Mouse (Mus musculus) heart, postnatal 10 days (tissue): ENCODE data around the gene Olfr266. TPM values are rescaled to one million over a fixed set of nuclear protein-coding genes. Genes with fewer than 3 reads are reported as not detected.

Experiments
- DNase-seq, 2 experiments: peaks; one replicate each; pipeline ENCODE4 v3.0.0; 2021
- intact Hi-C: fragments of 180-260 bp; cut with DNase I; formaldehyde crosslinking; loops from one replicate; pipeline ENCODE4 v1.15.1; 2025
- total RNA-seq, 2 experiments: library from RNA; stranded (reverse); gene quantifications; 2 replicates each; pipeline ENCODE4 v1.2.3; 2021

Gene Olfr266
- total RNA-seq = not detected

DNA sequence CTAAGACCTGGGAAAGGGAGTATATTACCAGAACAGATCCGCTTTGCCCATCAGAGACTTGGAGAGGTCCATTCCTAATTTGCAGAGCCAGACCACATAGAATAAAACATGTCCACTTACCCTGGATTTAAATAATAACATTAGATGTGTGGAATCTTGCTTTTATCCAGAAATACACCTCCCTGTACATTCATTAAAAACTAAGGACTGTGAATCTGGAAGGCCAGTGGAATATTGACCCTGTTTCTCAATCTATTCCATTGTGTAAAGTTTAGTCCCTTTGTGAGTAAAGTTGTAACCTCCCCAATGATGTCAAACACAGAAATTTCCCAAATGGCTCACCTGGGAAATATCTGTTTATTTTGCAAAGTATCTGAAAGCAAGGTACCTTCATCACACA, at the start of gene Olfr266:
TSS of gene Olfr266 (minus strand) at position 101 of the 400 bp plus-strand sequence.
- intact Hi-C loops = no loop called here
- DNase-seq = no peak

- DNase-seq = no peak
- intact Hi-C loops = loop anchor here (5.0 kb wide), 1 partner anchor 883 kb away; no protein-coding TSS in a partner anchor
Measured at GRCm38 (mm10) chr3:106875626-106876025, 49.5 kb upstream of the Olfr266 start.

DNA sequence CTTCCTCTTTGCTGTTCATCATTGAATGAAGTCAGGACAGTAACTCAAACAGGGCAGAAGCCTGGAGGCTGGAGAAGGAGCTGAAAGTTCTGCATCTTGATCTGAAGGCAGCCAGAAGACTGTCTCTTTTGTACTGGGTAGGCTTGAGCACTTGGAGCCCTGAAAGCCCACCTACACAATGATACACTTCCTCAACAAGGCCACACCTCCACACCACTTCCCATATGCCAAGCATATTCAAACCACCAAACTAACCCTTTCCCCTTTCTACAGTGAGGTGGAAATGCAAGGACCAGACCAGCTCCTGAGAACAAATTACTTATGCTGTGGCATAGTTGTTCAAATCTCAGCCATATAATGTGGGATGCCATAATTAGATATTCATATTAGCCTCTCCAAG, 46.8 kb upstream of the Olfr266 start:
- no peak for DNase-seq

DNA sequence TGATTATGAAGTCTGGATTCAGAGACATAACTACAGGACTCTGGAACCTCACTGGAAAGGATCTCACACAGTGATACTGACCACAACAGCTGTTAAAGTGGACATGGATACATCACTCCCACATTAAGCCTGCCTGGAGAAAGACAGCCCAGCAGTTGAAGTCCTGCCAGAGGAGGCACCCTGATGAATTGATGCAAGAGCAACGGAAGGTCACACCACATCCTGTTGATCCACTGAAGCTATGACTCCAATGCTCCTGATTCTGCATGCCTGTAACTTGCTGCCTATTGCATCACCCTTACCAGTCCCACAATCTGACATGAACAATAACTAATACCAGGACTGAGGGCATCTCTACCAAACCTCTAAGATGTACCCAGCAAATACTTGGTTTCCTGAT, 6.0 kb upstream of the Olfr266 start:
- DNase-seq = no peak
- intact Hi-C loops = no loop called here

More for the DNA sequence above, 46.8 kb upstream of the Olfr266 start:
- intact Hi-C loops = no loop called here

DNA sequence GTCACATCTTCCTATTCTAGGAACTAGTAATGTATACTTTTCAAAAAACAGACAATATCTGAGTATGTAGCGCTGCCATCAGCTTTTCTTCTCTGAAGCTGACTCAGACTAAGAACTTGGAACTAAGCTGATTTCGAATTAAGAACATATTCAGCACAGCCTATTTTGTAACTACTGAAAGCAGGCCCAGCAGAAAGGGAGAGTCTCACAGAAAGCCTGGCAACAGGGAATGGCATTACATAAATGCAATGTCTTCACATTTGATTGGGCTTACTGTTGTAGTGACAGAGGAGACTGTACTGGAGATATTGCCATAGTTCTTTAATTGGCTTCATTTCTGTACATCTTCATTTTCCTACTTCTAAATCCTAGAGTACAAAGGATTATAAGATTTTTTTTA, 8.4 kb downstream of the Olfr266 start:
- no peak for DNase-seq
- intact Hi-C loops = no loop called here

- no peak for DNase-seq
- intact Hi-C loops = no loop called here
Measured at GRCm38 (mm10) chr3:106808972-106809695, 17.0 kb downstream of the Olfr266 start.

DNA sequence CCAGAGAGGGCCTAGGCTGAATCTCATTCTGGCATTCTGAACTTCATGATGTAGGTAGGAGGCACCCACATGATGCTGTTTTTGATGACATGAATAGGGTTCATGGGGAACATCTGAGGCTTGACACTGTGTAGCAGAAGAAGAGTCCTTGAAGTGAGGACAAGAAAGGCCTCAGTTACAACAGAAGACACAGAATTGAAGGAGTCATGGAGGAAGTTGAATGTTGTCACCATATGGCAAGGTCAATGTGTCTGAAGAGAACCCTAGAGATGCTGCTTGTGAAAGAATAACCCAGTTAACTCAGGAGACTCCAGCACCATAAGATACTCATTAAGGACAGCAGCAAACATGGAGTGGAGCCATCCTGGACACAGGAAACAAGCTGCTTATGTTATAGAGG, 28.0 kb downstream of the Olfr266 start:
- intact Hi-C loops = no loop called here
- no peak for DNase-seq

GRCm38 (mm10) chr3:106789930-106790329, 36.2 kb downstream of the Olfr266 start, which contains the start of gene Cd53:
TSS of gene Cd53 (minus strand) at chr3:106790149.
- peak; percentile 7 to 17 for DNase-seq
- intact Hi-C loops = no loop called here

GRCm38 (mm10) chr3:106788440-106788887, 37.6 kb downstream of the Olfr266 start:
- intact Hi-C loops = no loop called here
- peak in 1 of 2 experiments; percentile 3 for DNase-seq

- intact Hi-C loops = no loop called here
- no peak for DNase-seq
Measured at GRCm38 (mm10) chr3:106787972-106788371, 38.1 kb downstream of the Olfr266 start.

GRCm38 (mm10) chr3:106785130-106785529, 41.0 kb downstream of the Olfr266 start:
- no peak for DNase-seq

DNA sequence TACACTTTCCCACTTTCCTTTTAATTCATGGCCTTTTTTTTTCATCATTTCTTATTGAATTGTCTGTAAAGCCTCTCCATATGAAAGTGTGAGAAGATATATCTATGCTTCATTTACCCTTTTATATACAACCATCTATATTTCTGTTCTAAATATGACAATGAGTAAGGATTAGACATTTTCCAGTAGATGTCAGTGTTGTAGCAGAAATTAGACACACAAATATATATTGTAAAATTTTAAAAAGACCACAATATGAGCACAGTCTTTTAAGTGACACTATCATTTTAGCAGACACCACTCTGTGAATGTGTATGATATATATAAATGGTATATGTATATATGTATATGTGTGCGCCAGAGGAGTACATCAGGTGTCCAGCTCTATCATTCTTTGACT, 54.3 kb downstream of the Olfr266 start:
- no peak for DNase-seq
- intact Hi-C loops = no loop called here

More at GRCm38 (mm10) chr3:106785130-106785529, 41.0 kb downstream of the Olfr266 start:
- intact Hi-C loops = no loop called here

Other genes starting within 250 kb of the Olfr266 start
- 10 to 100 TPM; 12.3 to 13.6 TPM for gene Lrif1, start 141.3 kb downstream of the Olfr266 start, total RNA-seq
- 1 to 10 TPM; 2.9 to 4.6 TPM for gene Cd53, start 36.1 kb downstream of the Olfr266 start, total RNA-seq
- gene Kcna3, start 209.9 kb upstream of the Olfr266 start, total RNA-seq = under 1 TPM; 0.36 to 0.45 TPM